Mouse (Mus musculus) kidney, postnatal 36 days (tissue): ENCODE measurements around the gene Kbtbd2.

Experiments
- DNase-seq, 2 experiments: peaks; one replicate each; pipeline ENCODE4 v3.0.0; 2021 to 2022; ENCODE audit warnings: mixed read lengths in 2 of 2

Kbtbd2 gene

DNA sequence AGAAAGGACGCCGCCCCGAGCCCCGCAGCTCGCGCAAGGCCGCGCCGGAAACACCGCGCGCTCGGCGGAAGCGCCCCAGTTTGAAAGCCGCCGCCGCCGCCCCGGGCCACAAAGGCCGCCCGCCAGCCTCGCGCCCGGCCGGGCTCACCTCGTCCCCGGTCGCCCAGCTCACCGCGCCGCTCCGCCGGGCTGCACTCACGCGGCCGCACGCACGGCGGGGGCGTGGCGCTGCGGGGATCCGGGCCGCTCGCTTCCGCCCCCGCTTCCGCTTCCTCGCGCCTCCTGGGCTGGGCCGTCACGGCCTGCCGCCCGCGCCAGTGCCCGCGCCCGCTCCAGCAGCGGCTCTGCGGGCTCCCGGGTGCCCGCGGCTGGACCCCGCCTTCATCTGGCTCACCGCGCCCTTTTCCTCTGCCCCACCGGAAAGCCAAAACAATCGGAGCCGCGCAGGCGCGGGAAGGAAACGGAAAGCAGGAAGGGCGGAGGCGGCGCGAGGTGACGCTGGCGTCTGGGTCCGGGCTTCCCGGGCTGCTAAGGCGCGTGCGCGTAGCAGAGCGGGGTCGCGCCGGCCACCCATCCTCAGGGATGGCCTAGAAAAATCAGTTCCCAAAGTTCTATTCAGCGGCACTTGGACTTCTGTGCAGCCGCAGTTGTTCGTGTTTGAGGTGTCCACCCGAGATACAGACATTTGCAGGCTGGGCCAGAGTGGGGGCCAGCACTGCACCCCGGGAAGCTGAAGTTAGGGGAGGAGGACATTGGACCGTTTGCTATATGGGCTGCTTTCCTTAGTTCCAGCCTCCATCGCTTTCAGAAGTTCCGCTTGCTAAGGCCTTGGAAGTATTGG is at the start of gene Kbtbd2:
TSS of gene Kbtbd2 (minus strand) at position 503 of the 841 bp plus-strand sequence.
- DNase-seq = peak; percentile 96 to 97

DNA sequence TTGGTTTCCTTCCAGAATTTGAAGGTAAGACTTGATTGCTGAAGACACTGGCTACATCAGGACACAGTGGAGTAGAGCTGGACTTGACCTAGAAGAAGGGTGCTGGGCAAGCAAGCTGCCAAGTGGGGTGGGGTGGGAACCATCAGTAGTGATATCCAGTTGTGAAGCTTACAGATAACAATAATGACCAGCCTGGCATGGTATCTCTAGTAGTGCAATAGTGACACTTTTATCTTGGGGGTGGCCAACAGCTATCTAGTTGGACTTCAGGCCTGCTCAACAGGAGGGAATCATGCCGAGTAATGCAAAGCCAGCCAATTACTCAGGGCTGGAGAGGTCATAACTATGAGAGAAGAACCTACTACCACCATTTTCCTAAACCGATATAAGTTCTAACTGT is 46.8 kb upstream of the Kbtbd2 start:
- DNase-seq = no peak

DNA sequence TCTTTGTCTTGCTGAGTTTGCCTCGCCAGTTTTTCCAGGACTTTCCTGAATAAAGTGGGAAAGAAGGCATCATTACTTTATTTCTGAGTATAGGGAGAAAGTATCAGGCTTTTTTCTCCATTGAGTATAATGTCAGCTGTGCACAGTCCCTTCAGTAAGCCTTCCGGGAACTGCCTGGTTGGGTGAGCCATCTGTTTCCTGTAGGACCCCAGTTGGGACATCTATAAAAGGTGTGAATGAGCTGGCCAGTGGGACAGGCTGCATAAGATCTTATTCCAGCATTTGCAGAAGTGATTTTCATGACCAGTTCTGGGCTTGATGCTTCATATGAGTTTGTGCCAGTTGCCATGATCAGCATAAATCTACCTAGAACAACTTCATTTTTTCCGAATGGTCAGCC is 45.6 kb upstream of the Kbtbd2 start:
- no peak for DNase-seq

DNA sequence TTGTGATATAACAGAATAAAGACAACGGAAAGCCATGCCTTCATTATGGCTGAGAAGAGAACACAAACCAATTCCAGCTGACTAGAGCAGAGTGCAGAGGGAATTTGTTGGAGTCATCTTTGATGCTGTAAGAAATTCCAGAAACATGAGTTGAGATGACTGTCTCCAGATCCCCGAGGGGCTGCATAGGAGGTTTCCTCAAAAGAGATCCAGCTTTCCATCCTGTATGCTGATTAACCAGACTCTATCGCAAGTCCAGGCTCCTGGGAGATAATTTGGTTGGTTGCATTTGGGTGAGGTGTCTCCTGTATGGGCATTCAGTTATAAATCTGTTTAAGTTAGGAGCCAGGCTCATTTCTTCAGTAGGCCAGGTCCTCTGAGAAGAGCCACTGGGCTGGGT is 40.0 kb upstream of the Kbtbd2 start:
- no peak for DNase-seq

DNA sequence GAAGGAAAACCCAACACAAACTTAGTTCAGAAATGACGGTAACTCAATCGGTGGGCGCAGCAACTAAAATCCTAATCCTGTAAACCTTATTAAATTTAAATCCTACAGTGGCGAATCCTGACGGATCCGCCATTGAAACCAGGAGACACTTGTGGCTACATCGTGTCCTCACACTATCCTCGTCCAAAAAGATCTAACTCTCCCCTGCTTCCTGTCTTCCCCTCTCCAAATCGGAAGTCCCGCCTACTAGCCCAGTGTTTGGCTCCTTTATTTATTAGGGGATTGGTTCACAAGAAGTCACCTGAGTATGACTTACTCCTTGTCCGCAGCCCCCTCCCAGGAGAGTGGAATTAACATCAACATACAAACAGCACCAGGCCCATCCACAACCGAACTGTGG is 39.6 kb upstream of the Kbtbd2 start:
- no peak for DNase-seq

DNA sequence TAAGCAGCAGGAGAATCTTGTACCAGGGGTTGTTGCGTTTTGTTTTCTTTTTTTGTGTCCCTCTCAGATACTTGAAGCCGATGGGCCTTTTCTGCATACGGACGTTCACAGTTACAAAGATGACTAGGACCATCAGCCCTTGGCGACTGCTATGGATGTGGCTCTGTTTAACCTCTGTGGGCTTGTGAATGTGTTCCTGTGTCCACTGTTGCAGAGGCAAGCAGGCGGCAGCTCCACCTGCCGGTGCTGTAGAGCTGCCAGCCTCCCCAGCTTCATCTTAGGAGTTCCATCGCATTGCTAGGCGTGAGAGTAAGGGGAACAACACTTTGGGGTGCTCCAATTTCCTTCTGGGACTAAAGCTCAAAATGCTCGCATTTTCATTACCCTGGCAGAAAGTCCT is 37.9 kb upstream of the Kbtbd2 start:
- DNase-seq = peak in 1 of 2 experiments; percentile 30

DNA sequence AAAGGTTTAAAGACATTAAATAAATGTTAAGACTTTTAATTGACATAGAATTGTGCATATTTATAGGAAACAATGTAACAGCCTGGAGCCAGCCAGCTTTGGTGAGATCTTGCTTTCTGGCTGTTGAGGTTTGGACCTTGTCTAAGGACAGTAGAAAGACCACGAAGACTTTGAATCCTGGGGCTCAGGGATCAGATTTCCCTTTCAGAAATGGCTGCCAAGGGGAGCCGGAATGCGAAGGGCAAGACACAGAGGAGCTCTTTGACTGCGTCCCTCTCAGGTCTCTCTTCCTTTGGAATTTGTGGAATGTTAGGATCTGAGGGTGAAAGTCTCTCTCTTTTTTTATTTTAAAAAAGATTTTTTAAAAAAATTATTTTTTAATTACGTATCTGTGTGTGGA is 37.2 kb upstream of the Kbtbd2 start:
- DNase-seq = peak; percentile 27 to 31

DNA sequence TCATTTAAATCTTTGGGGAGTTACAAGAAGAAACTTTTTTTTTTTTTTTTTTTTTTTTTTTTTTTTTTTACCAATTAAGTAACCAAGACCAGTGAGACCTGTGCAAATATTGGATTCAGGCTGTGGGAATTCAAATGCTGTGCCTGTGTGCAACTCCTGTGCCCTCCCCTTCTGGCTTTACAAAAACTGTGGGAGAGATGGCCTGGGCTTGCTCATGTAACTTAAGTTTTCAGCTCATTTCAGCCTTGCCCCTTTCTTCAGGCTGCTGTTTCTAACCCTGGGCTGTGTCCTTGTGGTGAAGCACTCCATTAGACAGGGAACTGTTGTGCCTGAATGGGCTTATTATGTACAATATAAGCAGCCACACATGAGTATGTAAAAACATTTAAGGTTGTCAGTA is 35.2 kb upstream of the Kbtbd2 start:
- DNase-seq = no peak

DNA sequence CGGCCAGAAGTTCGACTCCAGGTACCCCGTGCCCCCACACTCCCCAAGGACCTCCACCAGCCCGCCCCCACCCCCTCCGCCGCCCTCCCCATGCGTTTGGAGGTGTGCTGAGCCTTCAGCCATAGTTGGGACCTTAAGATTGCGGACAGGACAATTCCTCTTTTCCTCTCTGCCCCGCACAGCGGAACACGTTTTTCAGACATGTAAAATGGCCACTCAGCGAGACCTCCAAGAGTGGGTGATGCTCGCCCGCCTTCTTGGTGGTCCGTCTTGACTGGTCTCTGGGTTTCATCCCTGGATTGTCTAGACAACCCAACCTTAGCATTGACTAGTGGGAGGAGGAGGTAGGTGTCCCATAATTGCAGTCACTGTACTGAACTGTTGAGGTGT is 34.8 kb upstream of the Kbtbd2 start:
- DNase-seq = peak in 1 of 2 experiments; percentile 27

DNA sequence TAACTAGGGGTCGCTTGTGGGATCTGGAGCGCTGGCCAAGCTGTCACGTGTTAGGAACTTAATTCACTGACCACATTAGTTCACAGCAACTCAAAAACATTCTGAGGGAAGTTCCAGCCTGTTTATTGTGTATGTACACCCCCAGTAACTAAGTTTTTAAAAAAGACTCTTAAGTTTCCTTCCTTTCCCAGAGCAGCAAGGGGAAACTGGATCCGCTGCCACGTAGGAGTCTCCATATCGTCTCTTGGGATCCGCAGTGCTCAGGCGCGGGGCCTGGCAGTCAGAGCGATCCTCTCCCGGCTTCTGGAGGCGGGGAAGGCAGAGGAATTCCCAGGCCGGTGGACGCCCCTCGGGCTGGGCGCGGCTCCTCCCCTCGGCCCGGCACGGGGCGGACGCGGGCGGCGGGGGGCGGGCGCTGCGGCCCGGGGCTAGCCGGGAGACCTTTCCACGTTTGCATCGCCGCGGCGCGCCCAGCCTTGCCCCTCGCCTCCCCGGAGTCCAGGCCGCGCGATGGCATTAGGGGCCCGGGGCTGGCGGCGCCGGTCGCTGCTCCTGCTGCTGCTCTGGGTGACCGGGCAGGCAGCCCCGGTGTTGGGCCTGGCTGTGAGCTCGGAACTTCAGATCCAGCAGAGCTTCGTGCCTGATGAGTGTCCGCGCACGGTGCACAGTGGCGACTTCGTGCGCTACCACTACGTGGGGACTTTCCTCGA is 34.2 kb upstream of the Kbtbd2 start, which contains the start of gene Fkbp9:
TSS of gene Fkbp9 (plus strand) at position 363 of the 710 bp plus-strand sequence.
- DNase-seq = peak; percentile 89 to 92

DNA sequence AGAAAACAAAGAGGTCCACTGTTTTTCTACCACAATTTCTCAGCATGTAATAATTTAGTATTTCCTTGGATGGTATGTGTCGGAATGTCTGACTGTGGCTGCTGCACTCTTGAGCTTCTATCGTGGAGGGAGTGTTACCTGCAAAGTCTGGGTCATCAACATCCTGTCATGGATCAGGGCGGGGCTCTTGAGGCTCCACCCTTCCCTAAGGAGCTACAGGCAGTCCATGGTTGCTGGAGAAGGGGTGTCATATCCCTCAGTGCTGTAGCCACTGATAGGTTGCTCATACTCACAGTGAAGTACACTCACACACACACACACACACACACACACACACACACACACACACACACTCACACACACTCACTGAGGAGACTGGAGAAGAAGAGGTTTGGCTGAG is 28.0 kb upstream of the Kbtbd2 start:
- no peak for DNase-seq

DNA sequence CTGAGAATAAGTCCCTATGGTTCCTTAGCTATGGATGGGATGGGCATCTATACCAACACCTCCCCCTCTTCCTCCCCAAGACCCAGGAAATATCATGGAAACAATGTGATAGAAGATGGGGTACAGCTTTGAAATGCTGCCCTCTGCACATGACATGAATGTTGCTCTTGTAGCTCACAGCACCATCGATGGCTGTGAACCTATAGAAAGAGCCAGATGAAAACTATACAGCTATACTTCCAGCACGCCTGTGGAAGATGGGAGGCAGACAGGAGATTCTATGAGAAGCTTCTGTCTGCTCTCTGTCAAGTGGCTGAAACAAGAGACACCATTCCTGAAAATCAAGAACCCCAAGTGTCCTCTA is 21.5 kb upstream of the Kbtbd2 start:
- DNase-seq = no peak

DNA sequence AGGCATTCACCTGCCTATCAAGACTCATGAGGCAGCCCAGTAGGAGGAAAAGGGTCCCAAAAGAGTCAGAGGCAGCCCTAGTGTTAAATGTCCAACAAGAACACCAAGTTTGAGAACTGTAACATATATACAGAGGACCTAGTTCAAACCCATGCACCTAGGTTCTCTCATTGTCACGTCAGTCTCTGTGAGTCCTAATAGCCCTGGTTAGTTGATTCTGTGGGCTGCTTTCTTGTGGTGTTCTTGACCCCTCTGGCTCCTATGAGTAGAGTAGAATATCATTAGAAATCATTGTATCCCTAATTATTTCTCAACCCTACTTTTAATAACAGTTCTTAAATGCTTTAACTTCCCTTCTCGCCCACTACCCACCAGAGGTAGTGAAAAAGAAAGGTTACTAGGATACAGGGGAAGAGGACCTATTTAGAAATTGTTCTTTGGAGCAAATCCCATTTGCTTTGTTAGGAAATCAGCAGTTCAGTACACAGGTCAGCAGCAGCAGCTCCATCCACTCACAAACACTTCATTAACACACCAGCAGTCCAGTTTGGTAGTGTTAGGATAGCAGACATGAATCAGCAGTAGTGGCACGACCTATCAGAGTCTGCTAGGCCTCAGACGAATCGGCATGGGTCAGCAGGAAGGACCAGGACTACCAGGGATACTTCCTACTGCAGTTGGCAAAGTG is 21.0 kb upstream of the Kbtbd2 start:
- DNase-seq = no peak

DNA sequence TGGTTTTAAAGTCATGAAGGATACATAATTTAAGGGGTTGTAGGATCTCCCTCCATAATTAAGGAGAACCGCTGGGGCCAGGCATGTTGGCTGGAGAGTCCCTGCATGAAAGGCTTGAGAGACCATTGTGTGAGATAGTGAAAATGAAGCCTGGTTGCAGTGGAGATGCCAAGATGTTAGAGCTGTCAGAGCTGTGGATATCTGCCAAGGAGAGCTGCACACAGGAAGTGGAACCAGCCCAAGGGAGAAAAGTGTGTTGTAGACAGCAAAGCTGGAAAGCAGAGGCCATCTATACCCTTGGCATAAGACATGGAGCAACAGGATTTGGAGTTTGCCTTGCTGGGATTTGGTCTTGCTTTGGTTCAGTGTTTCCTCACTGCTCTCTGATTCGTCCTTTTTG is 15.7 kb upstream of the Kbtbd2 start:
- DNase-seq = no peak

DNA sequence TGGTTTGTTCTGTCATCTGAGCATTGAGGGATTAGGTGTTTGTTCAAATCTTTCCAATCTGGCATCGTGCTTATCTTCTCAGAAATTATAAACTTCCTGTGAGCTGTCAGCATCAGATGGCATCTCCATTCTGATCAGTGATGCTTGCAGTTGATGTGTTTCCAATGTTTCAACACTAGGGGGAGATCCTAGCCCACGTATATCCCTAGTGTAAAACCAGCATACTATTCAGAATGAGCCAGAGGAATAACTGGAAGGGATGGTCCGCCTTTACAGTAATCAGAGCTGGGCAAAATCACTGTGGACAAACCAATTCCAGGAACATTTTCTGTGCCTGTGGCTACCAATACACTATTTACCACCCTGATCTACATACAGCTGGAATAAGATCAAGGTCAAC is 11.0 kb upstream of the Kbtbd2 start:
- DNase-seq = peak; percentile 32 to 51

DNA sequence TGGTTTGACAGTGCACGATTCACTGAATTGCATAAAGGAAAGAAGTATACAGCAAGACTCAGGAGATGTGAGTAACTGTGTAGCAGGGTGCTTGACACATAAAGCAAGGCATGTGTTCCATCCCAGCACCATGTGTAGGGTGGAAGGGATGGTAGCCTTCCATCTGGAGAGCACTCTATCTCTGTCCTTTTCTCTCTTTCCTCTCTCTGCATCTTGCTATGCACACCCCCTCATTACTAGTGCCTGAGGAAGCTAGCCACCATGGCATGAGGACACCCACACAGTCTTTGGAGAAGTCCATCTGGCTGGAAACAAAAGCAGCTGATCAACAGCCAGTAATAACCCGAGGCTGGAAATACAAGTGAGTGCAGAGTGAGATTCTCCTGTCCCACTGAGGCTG is 8.6 kb upstream of the Kbtbd2 start:
- DNase-seq = no peak

DNA sequence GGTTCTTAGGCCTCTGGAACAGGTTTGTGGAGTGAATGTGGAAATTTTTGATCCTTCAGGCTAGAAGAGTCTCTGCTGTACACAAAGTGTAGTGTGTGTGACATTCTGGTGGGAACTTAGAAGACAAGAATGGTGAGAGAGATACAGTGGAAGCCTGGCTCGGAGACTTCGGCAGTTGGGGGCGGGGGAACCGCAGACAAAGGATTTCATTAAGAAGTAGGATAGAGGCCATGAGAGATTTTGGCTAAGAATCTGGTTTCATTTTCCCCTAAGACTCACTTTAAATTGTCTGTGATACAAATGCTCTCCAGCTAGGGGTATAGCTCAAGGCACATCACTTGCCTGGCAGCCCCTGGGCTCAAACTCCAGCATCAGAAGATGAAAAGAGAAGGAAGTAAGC is 7.4 kb upstream of the Kbtbd2 start:
- DNase-seq = no peak

DNA sequence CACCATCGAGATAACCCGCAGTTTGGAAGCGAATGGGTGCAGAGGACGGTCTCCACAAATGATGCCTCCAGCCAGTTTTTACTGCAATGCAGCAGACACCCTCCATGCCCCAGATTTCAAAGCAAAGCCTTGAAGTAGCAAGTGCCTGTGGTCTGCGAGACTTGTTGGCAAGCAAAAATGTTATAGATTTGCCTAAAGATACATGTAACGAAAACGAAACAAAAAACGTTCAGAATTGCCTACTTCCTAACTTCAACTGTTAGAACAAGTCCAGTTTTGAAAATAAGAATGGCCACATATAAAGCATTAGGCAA is 496 bp upstream of the Kbtbd2 start:
- DNase-seq = no peak

DNA sequence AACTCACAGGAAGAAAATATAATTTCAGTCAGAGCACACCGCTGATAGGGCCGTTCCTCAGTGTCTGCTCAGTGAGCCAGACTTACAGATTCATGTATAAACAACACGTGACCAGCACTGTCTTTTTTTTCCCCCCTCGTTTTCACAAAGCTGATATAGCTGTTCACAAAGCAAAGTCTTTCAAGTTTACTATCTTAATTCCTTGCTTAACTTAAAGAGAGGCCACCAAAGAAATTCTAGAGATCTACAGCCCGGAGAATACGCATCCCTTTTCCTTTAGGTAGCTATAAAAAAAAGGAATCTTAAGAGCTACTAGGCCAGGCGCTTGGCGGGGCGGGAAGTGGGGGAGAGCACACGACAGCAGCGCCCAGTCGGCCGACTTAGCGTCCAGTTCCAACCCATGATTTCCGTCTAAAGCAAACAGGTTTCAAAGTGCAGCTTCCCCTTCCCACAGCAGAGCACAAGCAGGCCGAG is 908 bp downstream of the Kbtbd2 start:
- DNase-seq = peak; percentile 47 to 59

DNA sequence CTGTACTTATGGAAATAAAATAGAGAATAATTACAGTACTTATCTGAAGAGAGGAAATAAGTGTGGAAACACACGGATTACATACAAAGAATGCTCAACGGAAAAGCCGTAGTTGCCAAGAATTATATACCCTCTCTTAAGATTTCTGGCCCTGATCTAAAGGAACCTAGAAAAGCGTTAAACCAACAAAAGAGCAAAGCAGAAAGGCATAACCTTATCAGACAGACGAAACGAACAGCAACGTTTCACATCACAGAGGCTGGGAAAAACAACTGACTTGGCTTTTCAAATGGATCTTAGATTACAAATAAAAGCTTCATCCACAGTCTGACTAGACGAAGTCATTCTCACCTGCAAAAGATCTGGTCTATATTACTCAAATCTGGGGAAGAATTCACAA is 1.4 kb downstream of the Kbtbd2 start:
- no peak for DNase-seq

DNA sequence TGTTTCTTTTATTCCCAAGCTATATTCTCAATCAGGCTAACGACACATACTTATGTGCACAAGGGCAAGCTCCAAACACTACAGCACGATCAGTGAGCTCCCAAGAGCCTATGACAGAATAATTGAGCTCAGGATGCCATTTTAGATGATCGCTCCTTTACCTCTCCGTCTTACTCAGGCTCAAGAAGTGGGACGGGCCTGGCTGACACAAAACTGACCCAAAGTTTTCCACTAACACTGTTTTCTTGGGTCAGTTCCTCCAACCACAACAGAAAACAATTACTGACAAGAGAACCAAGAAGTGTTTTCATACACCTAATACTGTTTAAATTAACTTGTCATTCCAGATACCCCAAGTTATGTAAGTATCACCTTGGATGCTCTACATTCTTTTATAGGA is 2.8 kb downstream of the Kbtbd2 start:
- no peak for DNase-seq

DNA sequence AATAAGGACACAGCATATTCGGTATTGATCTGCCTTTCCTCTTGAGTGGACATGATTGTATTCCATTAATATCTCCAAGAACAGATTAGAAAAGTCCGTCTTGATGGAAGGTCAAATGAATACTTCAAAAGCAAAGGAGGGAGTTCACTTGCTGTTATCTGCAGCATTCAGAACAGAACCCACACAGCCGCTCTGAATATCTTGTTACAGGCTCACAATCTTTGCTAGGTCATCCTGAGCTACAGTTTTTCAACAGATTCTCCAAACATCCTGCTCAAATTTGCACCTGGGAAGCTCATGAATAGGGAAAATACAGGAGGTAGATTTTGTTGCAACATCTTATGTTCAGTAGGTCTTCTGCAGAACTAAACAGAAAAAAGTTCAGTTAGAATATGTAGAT is 8.3 kb downstream of the Kbtbd2 start:
- DNase-seq = no peak

DNA sequence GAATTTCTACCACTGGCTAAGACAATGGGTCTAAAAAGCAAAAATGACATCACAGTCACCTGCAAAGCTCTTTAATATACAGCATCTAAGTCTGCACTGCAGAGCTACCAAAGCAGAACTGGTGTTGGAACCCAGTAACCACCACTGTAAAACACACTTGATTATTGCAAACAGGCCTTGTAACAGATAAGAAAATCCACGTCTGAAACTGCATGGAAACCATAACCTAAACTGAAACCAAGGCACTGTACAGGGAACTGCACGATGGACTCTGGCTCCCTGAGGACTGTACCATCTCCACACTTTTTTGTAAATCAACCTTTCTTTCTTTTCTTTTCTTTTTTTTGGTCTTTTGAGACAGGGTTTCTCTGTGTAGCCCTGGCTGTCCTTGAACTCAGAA is 9.9 kb downstream of the Kbtbd2 start:
- DNase-seq = no peak

DNA sequence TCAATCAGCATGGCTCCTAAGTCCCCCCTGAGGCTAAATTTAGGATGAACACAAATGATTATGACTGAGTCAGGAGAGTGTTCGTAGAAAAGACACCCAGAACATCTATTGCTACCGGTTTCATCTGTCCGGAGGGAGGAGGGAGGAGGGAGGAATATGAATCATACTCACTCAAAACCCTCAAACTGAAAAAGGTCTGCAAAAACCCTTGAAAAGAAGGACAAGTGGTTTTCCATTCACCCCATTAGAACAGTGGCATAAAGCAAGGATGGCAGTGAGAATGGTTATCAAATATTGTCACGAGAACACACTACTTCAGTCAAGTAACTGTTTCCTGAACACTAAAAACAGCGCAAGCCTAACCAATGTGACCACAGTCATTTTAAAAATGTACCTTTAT is 12.5 kb downstream of the Kbtbd2 start:
- no peak for DNase-seq
